11 mouse cellular contexts compared by ENCODE assay signal in genomic region chr5:103938547-103939349, GRCm38 (mm10). TPM values are rescaled to one million over a fixed set of nuclear protein-coding genes. Genes with fewer than 3 reads are reported as not detected.
DNase-seq lines count a peak whose midpoint lies in the region; ATAC-seq and TF ChIP-seq lines count a peak whose summit lies in the region.
"Had no signal": no experiment of that assay in that cellular context is flagged by ENCODE, and none has a peak within 500 bp of the region (broad histone marks: within the 10 kb centered on the region; RNA-seq: fewer than 3 reads in every experiment).

No protein-coding gene starts in this region.

- no peak for TF ChIP-seq POLR2A in thymus, adult 2 months (IDR thresholded peaks at IDR 0.05; ENCODE audit: control insufficient read depth, extremely low read depth, insufficient read depth, low read length, poor library complexity)

- no peak for ATAC-seq in heart, embryonic 13.5 days (ENCODE audit: extremely low read depth, insufficient number of reproducible peaks, low FRiP score, low TSS enrichment)
- ATAC-seq in forebrain, embryonic 13.5 days: peak; percentile 86
- ATAC-seq in midbrain, embryonic 11.5 days (ENCODE audit: low FRiP score): peak; percentile 88

- WGBS in heart, embryonic 13.5 days: 55% methylated on average over 11 of the region's 11 CpGs
- WGBS in forebrain, embryonic 13.5 days: 3% methylated on average over 11 of the region's 11 CpGs
- 35% methylated on average over 11 of the region's 11 CpGs for WGBS in midbrain, embryonic 11.5 days
- WGBS in thymus, adult 2 months: 93% methylated on average over 11 of the region's 11 CpGs

- no peaks in the 10 kb centered on the region for H3K9me3 ChIP-seq in heart, embryonic 13.5 days
- H3K9me3 ChIP-seq in forebrain, embryonic 13.5 days (replicated peaks): no peaks in the 10 kb centered on the region
- H3K9me3 ChIP-seq in midbrain, embryonic 11.5 days (ENCODE audit: control insufficient read depth, low read length): no peaks in the 10 kb centered on the region
- H3K9me3 ChIP-seq: embryonic facial prominence, embryonic 15.5 days; liver, embryonic 15.5 days had no signal

- no peak for TF ChIP-seq CTCF in thymus, adult 2 months (IDR thresholded peaks at IDR 0.05; ENCODE audit: borderline replicate concordance, control insufficient read depth, extremely low read depth, insufficient read depth, low read length, poor library complexity)

- DNase-seq in heart, adult 18-20 months: no peak
- DNase-seq in brain, embryonic 18.5 days (ENCODE audit: low read depth, low spot score): peak; percentile 51
- peak; percentile 88 for DNase-seq in midbrain, embryonic 11.5 days (ENCODE audit: low spot score, missing footprints)
- no peak for DNase-seq in thymus, adult 2 months
- no peak for DNase-seq in lung, postnatal 25 days (ENCODE audit: low spot score)
- DNase-seq in frontal cortex, postnatal 10 days (ENCODE audit: low spot score in 2 of 2): no peak
- DNase-seq: kidney, postnatal 10 days had no signal

- peak overlapping the region; percentile 5; the same call in 1 of the 2 replicates for H3K4me2 ChIP-seq in heart, embryonic 13.5 days
- H3K4me2 ChIP-seq in forebrain, embryonic 13.5 days: peak overlapping the region; percentile 22
- H3K4me2 ChIP-seq in midbrain, embryonic 11.5 days: peak overlapping the region; percentile 23; the same call in 1 of the 2 replicates
- H3K4me2 ChIP-seq: embryonic facial prominence, embryonic 15.5 days; liver, embryonic 15.5 days had no signal

- H3K4me1 ChIP-seq in heart, embryonic 13.5 days: peaks cover 46% of the 10 kb centered on the region
- H3K4me1 ChIP-seq in forebrain, embryonic 13.5 days: peaks cover 40% of the 10 kb centered on the region
- H3K4me1 ChIP-seq in midbrain, embryonic 11.5 days (ENCODE audit: control insufficient read depth, insufficient read depth, low read length): peaks cover 13% of the 10 kb centered on the region; the same call in 1 of the 2 replicates
- no peaks in the 10 kb centered on the region for H3K4me1 ChIP-seq in thymus, adult 2 months (replicated peaks; ENCODE audit: control insufficient read depth, insufficient read depth, low read length)
- H3K4me1 ChIP-seq: liver, embryonic 15.5 days had no signal

- H3K9ac ChIP-seq in heart, embryonic 13.5 days: no peak overlapping the region
- no peak overlapping the region for H3K9ac ChIP-seq in forebrain, embryonic 13.5 days
- no peak overlapping the region for H3K9ac ChIP-seq in midbrain, embryonic 11.5 days (ENCODE audit: low read length)
- H3K9ac ChIP-seq: embryonic facial prominence, embryonic 15.5 days; liver, embryonic 15.5 days had no signal

- H3K36me3 ChIP-seq in heart, embryonic 13.5 days: no peaks in the 10 kb centered on the region
- no peaks in the 10 kb centered on the region for H3K36me3 ChIP-seq in forebrain, embryonic 13.5 days (ENCODE audit: poor library complexity, severe bottlenecking)
- no peaks in the 10 kb centered on the region for H3K36me3 ChIP-seq in midbrain, embryonic 11.5 days (ENCODE audit: control insufficient read depth, insufficient read depth, low read length)
- H3K36me3 ChIP-seq in thymus, adult 2 months (ENCODE audit: control insufficient read depth, insufficient read depth, low read length): no peaks in the 10 kb centered on the region
- H3K36me3 ChIP-seq: embryonic facial prominence, embryonic 15.5 days; liver, embryonic 15.5 days had no signal

- H3K27ac ChIP-seq in heart, embryonic 13.5 days (replicated peaks): peak overlapping the region; percentile 62
- peak overlapping the region; percentile 48 for H3K27ac ChIP-seq in forebrain, embryonic 13.5 days
- peak overlapping the region; percentile 52 for H3K27ac ChIP-seq in midbrain, embryonic 11.5 days (ENCODE audit: low read depth, low read length)
- no peak overlapping the region for H3K27ac ChIP-seq in thymus, adult 2 months (ENCODE audit: control insufficient read depth, insufficient read depth, low read length)
- H3K27ac ChIP-seq: embryonic facial prominence, embryonic 15.5 days; liver, embryonic 15.5 days had no signal

- no peaks in the 10 kb centered on the region for H3K27me3 ChIP-seq in heart, embryonic 13.5 days (replicated peaks)
- peaks cover 15% of the 10 kb centered on the region for H3K27me3 ChIP-seq in forebrain, embryonic 13.5 days
- H3K27me3 ChIP-seq in midbrain, embryonic 11.5 days (ENCODE audit: control insufficient read depth, insufficient read depth, low read length): no peaks in the 10 kb centered on the region
- no peaks in the 10 kb centered on the region for H3K27me3 ChIP-seq in thymus, adult 2 months (ENCODE audit: control insufficient read depth, insufficient read depth, low read length)
- H3K27me3 ChIP-seq: embryonic facial prominence, embryonic 15.5 days; liver, embryonic 15.5 days had no signal

- no peak overlapping the region for H3K4me3 ChIP-seq in heart, embryonic 13.5 days
- H3K4me3 ChIP-seq in forebrain, embryonic 13.5 days: no peak overlapping the region
- H3K4me3 ChIP-seq in midbrain, embryonic 11.5 days (ENCODE audit: low read depth, low read length): no peak overlapping the region
- no peak overlapping the region for H3K4me3 ChIP-seq in thymus, adult 2 months (ENCODE audit: control insufficient read depth, insufficient read depth, low read length)
- H3K4me3 ChIP-seq: embryonic facial prominence, embryonic 15.5 days; liver, embryonic 15.5 days had no signal

RNA-seq across cellular contexts. Expression of gene Klhl8, which starts 27.7 kb away (rescaled TPM):
- polyA plus RNA-seq in heart, embryonic 13.5 days (2015; fragmentation: Nextera tagmentation; extraction: Ambion mirVana): 8.5 and 10.2 TPM in 2 replicates
- total RNA-seq in heart, adult 18-20 months (2021): 10 to 100 TPM; 10.2 to 11.1 TPM
- polyA plus RNA-seq in forebrain, embryonic 13.5 days (2015; fragmentation: Nextera tagmentation; extraction: Ambion mirVana): 25.3 and 26.4 TPM in 2 replicates
- polyA plus RNA-seq in midbrain, embryonic 11.5 days (2014; fragmentation: Nextera tagmentation; extraction: Ambion mirVana): 16.5 and 16.9 TPM in 2 replicates
- polyA plus RNA-seq in thymus, adult 2 months (2012; rRNA removed): 7.2 and 9.4 TPM in 2 replicates

RNA-seq across cellular contexts. Expression of gene Hsd17b13, which starts 38.5 kb away (rescaled TPM):
- 0.18 and 0.27 TPM in 2 replicates for polyA plus RNA-seq in heart, embryonic 13.5 days (2015; fragmentation: Nextera tagmentation; extraction: Ambion mirVana)
- not detected for total RNA-seq in heart, adult 18-20 months (2021)
- polyA plus RNA-seq in forebrain, embryonic 13.5 days (2015; fragmentation: Nextera tagmentation; extraction: Ambion mirVana): not detected in 2 replicates
- not detected in 2 replicates for polyA plus RNA-seq in midbrain, embryonic 11.5 days (2014; fragmentation: Nextera tagmentation; extraction: Ambion mirVana)
- 0.26 TPM in 1 of 2 replicates, not detected in the other for polyA plus RNA-seq in thymus, adult 2 months (2012; rRNA removed)

Comparison
In these comparisons a context has a peak if more than half of its experiments do, and no peak if none do; other contexts are left out.
1. DNase-seq: peak in brain, embryonic 18.5 days (single experiment) and midbrain, embryonic 11.5 days (single experiment); none in heart, adult 18-20 months (0 of 2), thymus, adult 2 months (single experiment), lung, postnatal 25 days (single experiment) and frontal cortex, postnatal 10 days (0 of 2).
2. Peak in every context shown above with its lines, with median percentiles within 50 percentile points of each other: H3K4me2 ChIP-seq.